8 mouse cellular contexts compared by ENCODE assay signal in genomic region chr11:116078221-116078620, GRCm38 (mm10). TPM values are rescaled to one million over a fixed set of nuclear protein-coding genes. Genes with fewer than 3 reads are reported as not detected.
DNase-seq lines count a peak whose midpoint lies in the region; ATAC-seq lines count a peak whose summit lies in the region.

No protein-coding gene starts in this region.

- peak overlapping the region; percentile 67 for H3K4me2 ChIP-seq in heart, embryonic 11.5 days

- DNase-seq in gastrocnemius, adult 18-20 months (ENCODE audit: low spot score), result peak; percentile 31
- no peak for DNase-seq in gastrocnemius, postnatal 36 days
- DNase-seq in kidney, postnatal 14 days, result peak; percentile 63
- peak; percentile 63 to 87 for DNase-seq in spleen, postnatal 10 days (ENCODE audit: low spot score in 2 of 2)
- no peak for DNase-seq in right cerebral cortex, postnatal 14 days

- peak overlapping the region; percentile 39; the same call in 1 of the 2 replicates for H3K9ac ChIP-seq in heart, embryonic 11.5 days (ENCODE audit: low read depth, low read length)

- no peaks in the 10 kb centered on the region for H3K4me1 ChIP-seq in brown adipose tissue, adult 24 weeks (ENCODE audit: control insufficient read depth, insufficient read depth, insufficient read length, low read length)
- H3K4me1 ChIP-seq in heart, embryonic 11.5 days (ENCODE audit: control insufficient read depth, insufficient read depth, low read length), result peaks cover 36% of the 10 kb centered on the region
- H3K4me1 ChIP-seq in megakaryocyte, embryonic 14.5 days, result peaks cover 98% of the 10 kb centered on the region

- H3K36me3 ChIP-seq in heart, embryonic 11.5 days (ENCODE audit: control insufficient read depth, insufficient read depth, low read length), result peaks cover 23% of the 10 kb centered on the region
- H3K36me3 ChIP-seq in megakaryocyte, embryonic 14.5 days (replicated peaks; ENCODE audit: low read length), result peaks cover 81% of the 10 kb centered on the region

- no peaks in the 10 kb centered on the region for H3K27me3 ChIP-seq in heart, embryonic 11.5 days (ENCODE audit: control insufficient read depth, insufficient read depth, low read length)
- H3K27me3 ChIP-seq in megakaryocyte, embryonic 14.5 days (replicated peaks), result no peaks in the 10 kb centered on the region

- intact Hi-C loops in gastrocnemius, postnatal 36 days (cut with DNase I), result no loop called here

- WGBS in heart, embryonic 11.5 days (ENCODE audit: insufficient replicate concordance), result 22% methylated on average over 16 of the region's 16 CpGs

- H3K4me3 ChIP-seq in brown adipose tissue, adult 24 weeks (ENCODE audit: insufficient read depth, low read depth, low read length), result peak overlapping the region; percentile 38
- H3K4me3 ChIP-seq in heart, embryonic 11.5 days (ENCODE audit: low read depth, low read length), result peak overlapping the region; percentile 16
- peak overlapping the region; percentile 96 for H3K4me3 ChIP-seq in megakaryocyte, embryonic 14.5 days (replicated peaks)

- no peak overlapping the region for H3K27ac ChIP-seq in brown adipose tissue, adult 24 weeks (replicated peaks; ENCODE audit: low read depth, low read length)
- peak overlapping the region; percentile 85 for H3K27ac ChIP-seq in heart, embryonic 11.5 days (ENCODE audit: low read depth, low read length)

- no peaks in the 10 kb centered on the region for H3K9me3 ChIP-seq in heart, embryonic 11.5 days (replicated peaks; ENCODE audit: control insufficient read depth, low read length)
- H3K9me3 ChIP-seq in megakaryocyte, embryonic 14.5 days, result no peaks in the 10 kb centered on the region

- no peak for ATAC-seq in heart, embryonic 11.5 days (replicated peaks; ENCODE audit: insufficient number of reproducible peaks, low FRiP score, low TSS enrichment)

RNA-seq across cellular contexts. Expression of gene Unc13d, which starts 0.5 kb away (rescaled TPM):
- total RNA-seq in gastrocnemius, adult 18-20 months (2021), result under 1 TPM; 0.23 to 0.88 TPM
- total RNA-seq in gastrocnemius, postnatal 36 days (2021), result under 1 TPM; 0.30 to 0.48 TPM
- not detected in 2 replicates for polyA plus RNA-seq in brown adipose tissue, adult 24 weeks (2012; ENCODE audit: insufficient read depth, insufficient read length, missing spikeins)
- polyA plus RNA-seq in heart, embryonic 11.5 days (2014; fragmentation: Nextera tagmentation; extraction: Ambion mirVana), result 2.3 and 2.6 TPM in 2 replicates
- 221 and 384 TPM in 2 replicates for polyA plus RNA-seq in megakaryocyte, embryonic 14.5 days (2012; ENCODE audit: insufficient read depth, low replicate concordance)

RNA-seq across cellular contexts. Expression of gene Wbp2, which starts 8.6 kb away (rescaled TPM):
- 10 to 100 TPM; 91.4 to 92.8 TPM for total RNA-seq in gastrocnemius, adult 18-20 months (2021)
- 10 to 100 TPM; 70.1 to 71.0 TPM for total RNA-seq in gastrocnemius, postnatal 36 days (2021)
- 73.7 and 124 TPM in 2 replicates for polyA plus RNA-seq in brown adipose tissue, adult 24 weeks (2012; ENCODE audit: insufficient read depth, insufficient read length, missing spikeins)
- 129 and 144 TPM in 2 replicates for polyA plus RNA-seq in heart, embryonic 11.5 days (2014; fragmentation: Nextera tagmentation; extraction: Ambion mirVana)
- polyA plus RNA-seq in megakaryocyte, embryonic 14.5 days (2012; ENCODE audit: insufficient read depth, low replicate concordance), result 842 and 1,717 TPM in 2 replicates

RNA-seq across cellular contexts. Expression of gene Unk, which starts 48.1 kb away (rescaled TPM):
- 1 to 10 TPM; 5.1 to 7.5 TPM for total RNA-seq in gastrocnemius, adult 18-20 months (2021)
- total RNA-seq in gastrocnemius, postnatal 36 days (2021), result 1 to 10 TPM; 6.0 to 7.1 TPM
- 2.9 and 4.0 TPM in 2 replicates for polyA plus RNA-seq in brown adipose tissue, adult 24 weeks (2012; ENCODE audit: insufficient read depth, insufficient read length, missing spikeins)
- polyA plus RNA-seq in heart, embryonic 11.5 days (2014; fragmentation: Nextera tagmentation; extraction: Ambion mirVana), result 18.7 and 20.0 TPM in 2 replicates
- polyA plus RNA-seq in megakaryocyte, embryonic 14.5 days (2012; ENCODE audit: insufficient read depth, low replicate concordance), result 18.8 and 53.4 TPM in 2 replicates

RNA-seq across cellular contexts. Expression of gene Trim47, which starts 48.8 kb away (rescaled TPM):
- total RNA-seq in gastrocnemius, adult 18-20 months (2021), result 1 to 10 TPM; 8.1 to 9.6 TPM
- total RNA-seq in gastrocnemius, postnatal 36 days (2021), result 1 to 10 TPM; 9.1 to 9.3 TPM
- 4.6 and 8.3 TPM in 2 replicates for polyA plus RNA-seq in brown adipose tissue, adult 24 weeks (2012; ENCODE audit: insufficient read depth, insufficient read length, missing spikeins)
- polyA plus RNA-seq in heart, embryonic 11.5 days (2014; fragmentation: Nextera tagmentation; extraction: Ambion mirVana), result 38.3 and 40.2 TPM in 2 replicates
- polyA plus RNA-seq in megakaryocyte, embryonic 14.5 days (2012; ENCODE audit: insufficient read depth, low replicate concordance), result 6.9 and 23.5 TPM in 2 replicates

RNA-seq across cellular contexts. Expression of gene H3f3b, which starts 50.5 kb away (rescaled TPM):
- total RNA-seq in gastrocnemius, adult 18-20 months (2021), result 10 to 100 TPM; 49.1 to 71.3 TPM
- total RNA-seq in gastrocnemius, postnatal 36 days (2021), result 10 to 100 TPM; 56.1 to 75.3 TPM
- polyA plus RNA-seq in brown adipose tissue, adult 24 weeks (2012; ENCODE audit: insufficient read depth, insufficient read length, missing spikeins), result 85.7 and 112 TPM in 2 replicates
- polyA plus RNA-seq in heart, embryonic 11.5 days (2014; fragmentation: Nextera tagmentation; extraction: Ambion mirVana), result 734 and 757 TPM in 2 replicates
- 819 and 908 TPM in 2 replicates for polyA plus RNA-seq in megakaryocyte, embryonic 14.5 days (2012; ENCODE audit: insufficient read depth, low replicate concordance)

Comparison
In these comparisons a context has a peak if more than half of its experiments do, and no peak if none do; other contexts are left out.
1. DNase-seq: peak in gastrocnemius, adult 18-20 months (single experiment), kidney, postnatal 14 days (single experiment) and spleen, postnatal 10 days (2 of 2); none in gastrocnemius, postnatal 36 days (0 of 2) and right cerebral cortex, postnatal 14 days (single experiment).
2. H3K4me3 ChIP-seq: peak in every context shown above with its lines; median percentile 96 in megakaryocyte, embryonic 14.5 days; 38 in brown adipose tissue, adult 24 weeks; 16 in heart, embryonic 11.5 days.
3. RNA of gene Unc13d, which starts 0.5 kb away (polyA plus RNA-seq): 221 to 384 TPM in megakaryocyte, embryonic 14.5 days; 2.3 to 2.6 TPM in heart, embryonic 11.5 days and not detected in brown adipose tissue, adult 24 weeks; every median in the first group is over 10 times any median in the second.